Mouse (Mus musculus) small intestine, adult 2 months (tissue): ENCODE measurements around the gene L3mbtl2. TPM values are rescaled to one million over a fixed set of nuclear protein-coding genes. Genes with fewer than 3 reads are reported as not detected.
A peak's percentile ranks its signal among the peaks of the same experiment; 100 is the strongest.

Source experiments
- H3K27ac ChIP-seq: fragments of 200-500 bp; 2 replicates; pipeline ENCODE4 v1.5.1; 2012; ENCODE audit warnings: low read depth, low read length, control low read depth, inconsistent platforms; ENCODE audit not compliant: insufficient read depth
- H3K27me3 ChIP-seq: fragments of 200-500 bp; 2 replicates; pipeline ENCODE4 v1.6.1; 2012; ENCODE audit warnings: mild to moderate bottlenecking, moderate library complexity, low read length, inconsistent platforms; ENCODE audit not compliant: control insufficient read depth, insufficient read depth
- H3K36me3 ChIP-seq: fragments of 200-500 bp; 2 replicates; pipeline ENCODE4 v1.6.1; 2012; ENCODE audit warnings: mild to moderate bottlenecking, low read length, control low read depth, inconsistent platforms; ENCODE audit not compliant: control insufficient read depth, insufficient read depth
- H3K4me1 ChIP-seq: fragments of 200-500 bp; 2 replicates; pipeline ENCODE4 v1.6.1; 2012; ENCODE audit warnings: low read length, inconsistent platforms, mixed read lengths; ENCODE audit not compliant: control insufficient read depth, insufficient read depth, insufficient read length
- H3K4me3 ChIP-seq: fragments of 200-500 bp; 2 replicates; pipeline ENCODE4 v1.5.1; 2012; ENCODE audit warnings: low read depth, mild to moderate bottlenecking, control low read depth, inconsistent platforms, low read length, moderate library complexity
- CTCF ChIP-seq: fragments of 200-500 bp; IDR thresholded peaks from 2 replicates; pipeline ENCODE4 v1.5.1; 2012; ENCODE audit warnings: low read depth, mild to moderate bottlenecking, control low read depth, inconsistent platforms, low read length, moderate library complexity, mixed read lengths; ENCODE audit not compliant: insufficient replicate concordance, insufficient read length; ENCODE audit errors: extremely low read depth
- POLR2A ChIP-seq: fragments of 200-500 bp; IDR thresholded peaks from 2 replicates; pipeline ENCODE4 v1.6.1; 2012; ENCODE audit warnings: low read depth, mild to moderate bottlenecking, control low read depth, inconsistent platforms, low read length, moderate library complexity
- WGBS: fragments of 180-500 bp; shearing (Covaris S2); methylation state at CpG from one replicate; pipeline ENCODE4 v1.1.7; 2018; 5-methylcytosine and 5-hydroxymethylcytosine counted together
- polyA plus RNA-seq: library from polyadenylated mRNA; depleted of rRNA; stranded (reverse); fragments of >200 nt; gene quantifications from 2 replicates; pipeline ENCODE4 v1.2.3, GENCODE M21; 2012; rRNA removed

L3mbtl2 gene
- polyA plus RNA-seq: 4.4 and 7.8 TPM in 2 replicates

DNA sequence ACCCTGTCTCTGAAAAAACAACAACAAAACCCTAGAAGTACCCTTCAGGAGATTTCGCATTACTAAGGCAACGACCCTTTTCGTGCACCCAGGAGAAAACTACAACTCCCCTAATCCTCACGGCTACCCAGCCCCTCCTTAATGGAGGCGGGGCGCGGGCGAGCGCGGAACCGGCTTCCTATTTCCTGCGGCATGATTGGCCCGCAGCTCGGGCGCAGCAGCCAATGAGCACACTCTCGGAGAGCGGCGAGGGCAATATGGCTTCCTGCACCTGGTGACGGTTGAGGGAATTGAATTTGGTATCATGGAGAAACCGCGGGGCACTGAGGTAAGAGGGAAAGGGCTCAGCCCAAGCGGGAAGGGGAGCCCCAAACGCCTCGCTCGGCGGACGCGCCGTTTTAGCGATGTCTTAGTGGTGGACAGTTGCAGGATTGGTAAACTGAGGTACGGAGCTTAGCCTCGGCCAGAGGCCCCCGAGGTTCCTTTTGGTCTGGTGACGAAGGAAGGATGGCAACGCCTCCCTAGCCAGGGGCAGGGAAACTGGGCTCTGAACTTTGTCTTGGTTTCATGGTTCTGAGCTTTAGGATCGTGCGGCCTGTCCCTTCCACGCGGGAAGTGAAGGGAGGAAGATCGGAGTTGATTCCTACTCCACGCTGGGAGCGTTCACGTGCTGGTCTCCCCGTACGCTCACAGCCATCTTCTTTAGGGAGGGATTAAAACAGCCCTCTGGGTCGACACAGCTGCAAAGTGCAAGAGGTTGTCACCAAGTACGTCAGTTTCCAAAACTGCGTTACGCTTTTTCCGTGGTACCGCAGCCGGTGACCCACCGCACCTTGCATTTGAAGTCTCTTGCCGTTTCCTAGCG lies at the start of gene L3mbtl2:
L3mbtl2 (plus strand) TSS at position 193 of the 865 bp plus-strand sequence.
- peak within 1 kb of the TSS; percentile 8 for H3K27ac ChIP-seq
- peaks cover 9% of the 10 kb centered on the region; the same call in 1 of the 2 replicates for H3K36me3 ChIP-seq
- no peak for TF ChIP-seq POLR2A
- TF ChIP-seq CTCF: no peak
- 0 out of 2 replicates have a peak, but pooled peaks cover 2% of the 10 kb centered on the region for H3K4me1 ChIP-seq
- under 1% methylated on average over 55 of the region's 55 CpGs for WGBS
- peak within 1 kb of the TSS; percentile 85 for H3K4me3 ChIP-seq
- H3K27me3 ChIP-seq: no peaks in the 10 kb centered on the region

DNA sequence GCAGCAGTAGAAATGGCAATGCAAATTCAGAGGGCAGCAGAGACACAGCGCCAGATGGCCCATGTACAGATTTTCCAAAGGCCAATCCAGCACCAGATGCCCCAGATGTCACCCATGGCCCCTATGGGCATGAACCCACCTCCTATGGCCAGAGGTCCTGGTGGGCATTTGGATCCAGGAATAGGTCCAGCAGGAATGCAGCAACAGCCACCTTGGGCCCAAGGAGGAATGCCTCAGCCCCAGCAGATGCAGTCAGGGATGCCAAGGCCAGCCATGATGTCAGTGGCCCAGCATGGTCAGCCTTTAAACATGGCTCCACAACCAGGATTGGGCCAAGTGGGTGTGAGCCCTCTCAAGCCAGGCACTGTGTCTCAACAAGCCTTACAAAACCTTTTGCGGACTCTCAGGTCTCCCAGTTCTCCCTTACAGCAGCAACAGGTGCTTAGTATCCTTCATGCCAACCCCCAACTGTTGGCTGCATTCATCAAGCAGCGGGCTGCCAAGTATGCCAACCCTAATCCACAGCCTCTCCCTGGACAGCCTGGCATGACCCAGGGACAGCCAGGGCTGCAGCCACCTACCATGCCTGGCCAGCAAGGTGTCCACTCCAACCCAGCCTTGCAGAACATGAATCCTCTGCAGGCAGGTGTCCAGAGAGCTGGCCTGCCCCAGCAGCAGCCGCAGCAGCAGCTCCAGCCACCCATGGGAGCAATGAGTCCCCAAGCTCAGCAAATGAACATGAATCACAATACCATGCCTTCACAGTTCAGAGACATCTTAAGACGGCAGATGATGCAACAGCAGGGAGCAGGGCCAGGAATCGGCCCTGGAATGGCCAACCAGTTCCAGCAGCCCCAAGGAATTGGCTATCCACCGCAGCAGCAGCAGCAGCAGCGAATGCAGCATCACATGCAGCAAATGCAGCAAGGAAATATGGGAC lies 13.9 kb upstream of the L3mbtl2 start:
- no peak overlapping the region for H3K27ac ChIP-seq
- H3K4me1 ChIP-seq: no peaks in the 10 kb centered on the region
- 93% methylated on average over 8 of the region's 8 CpGs for whole genome bisulfite sequencing
- H3K36me3 ChIP-seq: peaks cover 54% of the 10 kb centered on the region
- no peaks in the 10 kb centered on the region for H3K27me3 ChIP-seq
- no peak overlapping the region for H3K4me3 ChIP-seq
- no peak for TF ChIP-seq CTCF
- TF ChIP-seq POLR2A: no peak

DNA sequence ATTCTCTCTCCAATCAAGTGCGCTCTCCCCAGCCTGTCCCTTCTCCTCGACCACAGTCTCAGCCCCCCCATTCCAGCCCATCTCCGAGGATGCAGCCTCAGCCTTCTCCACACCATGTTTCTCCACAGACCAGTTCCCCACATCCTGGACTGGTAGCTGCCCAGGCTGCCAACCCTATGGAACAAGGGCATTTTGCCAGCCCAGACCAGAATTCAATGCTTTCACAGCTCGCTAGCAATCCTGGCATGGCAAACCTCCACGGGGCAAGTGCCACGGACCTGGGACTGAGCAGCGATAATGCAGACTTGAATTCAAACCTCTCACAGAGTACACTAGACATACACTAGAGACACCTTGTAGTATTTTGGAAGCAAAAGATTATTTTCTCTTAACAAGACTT lies 13.1 kb upstream of the L3mbtl2 start:
- no peaks in the 10 kb centered on the region for H3K4me1 ChIP-seq
- WGBS: 78% methylated on average over 7 of the region's 7 CpGs
- H3K27ac ChIP-seq: no peak overlapping the region
- TF ChIP-seq POLR2A (no peak), CTCF (no peak)
- H3K4me3 ChIP-seq: no peak overlapping the region
- no peaks in the 10 kb centered on the region for H3K27me3 ChIP-seq
- peaks cover 47% of the 10 kb centered on the region for H3K36me3 ChIP-seq

DNA sequence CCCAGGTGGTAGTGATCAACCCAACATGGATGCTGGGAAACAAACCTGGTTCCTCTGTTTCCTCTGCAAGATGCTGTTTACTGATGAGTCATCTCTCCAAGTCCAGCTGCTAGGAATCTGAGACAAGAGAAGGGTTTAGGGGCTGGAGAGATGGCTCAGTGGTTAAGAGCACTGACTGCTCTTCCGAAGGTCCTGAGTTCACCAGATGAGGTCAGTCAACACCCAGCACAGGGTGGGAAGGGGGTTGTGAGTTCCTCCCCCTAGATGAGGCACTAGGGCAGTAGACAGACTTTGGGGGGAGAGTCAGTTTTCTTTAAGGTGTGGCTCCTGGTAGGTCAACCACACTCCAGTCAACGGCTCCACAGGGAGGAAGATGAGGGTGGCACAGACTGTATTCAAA lies 2.0 kb upstream of the L3mbtl2 start:
- TF ChIP-seq CTCF: no peak
- no peak for TF ChIP-seq POLR2A
- 78% methylated on average over 2 of the region's 2 CpGs for WGBS
- H3K27me3 ChIP-seq: no peaks in the 10 kb centered on the region
- H3K27ac ChIP-seq: no peak overlapping the region
- no peak overlapping the region for H3K4me3 ChIP-seq
- H3K4me1 ChIP-seq: 0 out of 2 replicates have a peak, but pooled peaks cover 2% of the 10 kb centered on the region
- no peaks in the 10 kb centered on the region for H3K36me3 ChIP-seq

DNA sequence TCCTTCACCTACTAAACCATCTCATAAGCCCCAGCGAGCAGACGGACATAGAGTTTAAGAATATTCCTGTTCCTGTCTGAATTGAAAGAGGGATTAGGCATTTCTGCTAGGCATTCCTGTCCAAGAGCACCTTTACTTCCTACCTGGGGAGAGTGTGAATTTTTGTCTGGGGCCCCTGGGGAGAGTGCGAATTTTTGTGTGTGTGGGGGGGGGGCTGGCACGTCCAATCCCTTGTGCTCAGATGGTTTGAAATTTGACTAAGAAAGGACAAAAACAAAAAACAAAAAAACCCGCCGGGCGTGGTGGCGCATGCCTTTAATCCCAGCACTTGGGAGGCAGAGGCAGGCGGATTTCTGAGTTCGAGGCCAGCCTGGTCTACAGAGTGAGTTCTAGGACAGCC lies 408 bp upstream of the L3mbtl2 start:
- H3K27me3 ChIP-seq: no peaks in the 10 kb centered on the region
- H3K4me3 ChIP-seq: peak overlapping the region; percentile 85
- 0 out of 2 replicates have a peak, but pooled peaks cover 2% of the 10 kb centered on the region for H3K4me1 ChIP-seq
- H3K27ac ChIP-seq: no peak overlapping the region
- no peak for TF ChIP-seq CTCF
- no peak for TF ChIP-seq POLR2A
- H3K36me3 ChIP-seq: peaks cover 8% of the 10 kb centered on the region; the same call in 1 of the 2 replicates
- 51% methylated on average over 10 of the region's 10 CpGs for WGBS

DNA sequence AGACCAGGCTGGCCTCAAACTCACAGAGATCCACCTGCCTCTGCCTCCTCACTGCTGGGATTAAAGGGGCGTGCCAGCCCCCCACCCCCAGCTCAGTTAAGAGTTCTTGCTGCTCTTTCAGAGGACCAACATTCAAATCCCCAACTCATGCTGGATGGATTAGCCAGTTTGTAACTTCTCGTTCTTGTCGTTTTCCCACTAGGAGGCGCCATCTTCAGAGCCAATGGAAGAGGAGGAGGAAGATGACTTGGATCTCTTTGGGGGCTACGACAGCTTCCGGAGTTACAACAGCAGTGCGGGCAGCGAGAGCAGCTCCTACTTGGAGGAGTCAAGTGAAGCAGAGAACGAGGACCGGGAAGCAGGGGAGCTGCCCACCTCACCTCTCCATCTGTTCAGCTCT lies 3.3 kb downstream of the L3mbtl2 start:
- 90% methylated on average over 10 of the region's 10 CpGs for WGBS
- Histone ChIP-seq H3K27ac (no peak overlapping the region), H3K27me3 (no peaks in the 10 kb centered on the region), H3K4me3 (no peak overlapping the region), H3K36me3 (peaks cover 19% of the 10 kb centered on the region), H3K4me1 (0 out of 2 replicates have a peak, but pooled peaks cover 2% of the 10 kb centered on the region)
- TF ChIP-seq CTCF (no peak), POLR2A (no peak)
